Mouse (Mus musculus): ENCODE measurements around the gene Vsir. TPM values are rescaled to one million over a fixed set of nuclear protein-coding genes. Genes with fewer than 3 reads are reported as not detected.

The Vsir gene
- polyA plus RNA-seq (2012; fragmentation: generic; extraction: Trizol), result under 1 TPM; 0.11 to 0.32 TPM

DNA sequence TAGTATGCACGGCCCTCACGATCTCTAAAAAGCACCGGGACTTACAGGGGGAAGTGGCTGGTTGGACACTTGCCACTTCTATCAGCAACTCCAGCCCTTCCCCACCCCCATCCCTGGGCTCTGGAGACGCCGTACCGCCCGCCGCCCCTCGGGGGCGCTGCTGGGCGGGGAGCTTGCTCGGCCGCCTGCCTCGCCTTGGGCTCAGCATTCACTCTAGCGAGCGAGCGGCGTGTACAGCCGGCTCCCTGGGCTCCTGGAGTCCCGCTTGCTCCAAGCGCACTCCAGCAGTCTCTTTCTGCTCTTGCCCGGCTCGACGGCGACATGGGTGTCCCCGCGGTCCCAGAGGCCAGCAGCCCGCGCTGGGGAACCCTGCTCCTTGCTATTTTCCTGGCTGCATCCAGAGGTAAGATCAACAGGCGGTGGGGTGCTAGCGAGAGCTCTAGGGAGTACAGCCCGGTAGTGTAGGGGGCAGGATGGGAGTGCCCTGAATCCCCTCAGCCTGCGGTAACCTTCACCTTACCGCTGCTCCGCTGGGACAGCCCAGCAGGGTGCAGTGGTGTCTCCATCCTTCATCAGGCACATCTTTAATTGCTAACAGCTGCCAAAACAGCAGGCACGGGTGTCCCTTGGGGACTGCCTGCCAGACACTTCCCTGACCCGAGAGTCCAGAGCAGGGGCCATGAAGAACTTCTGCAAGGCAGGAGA is at the start of gene Vsir:
Vsir (plus strand) TSS at position 151 of the 705 bp plus-strand sequence.

GRCm38 (mm10) chr10:60399449-60399848 is 52.8 kb downstream of the Vsir start, which contains the start of gene Gm17455:
Gm17455 (plus strand) TSS chr10:60399726.

Other genes with a start within 250 kb of the Vsir start
- gene Spock2, start 240.6 kb upstream of the Vsir start, polyA plus RNA-seq (2012; fragmentation: generic; extraction: Trizol), result under 1 TPM in 1 of 2 experiments, not detected in 1; 0.12 TPM
- 1 to 10 TPM in 1 of 2 experiments, under 1 TPM in 1; 0.22 to 1.8 TPM for gene Chst3, start 127.6 kb upstream of the Vsir start, polyA plus RNA-seq (2012; fragmentation: generic; extraction: Trizol)
- 1,000 to 10,000 TPM in 1 of 2 experiments, 100 to 1,000 TPM in 1; 208 to 1,112 TPM for gene Psap, start 69.2 kb upstream of the Vsir start, polyA plus RNA-seq (2012; fragmentation: generic; extraction: Trizol)
- gene Gm17455, start 52.9 kb downstream of the Vsir start, polyA plus RNA-seq (2012; fragmentation: generic; extraction: Trizol), result 1 to 10 TPM in 1 of 2 experiments, under 1 TPM in 1; 0.12 to 3.8 TPM